Mouse (Mus musculus) myocyte (in vitro differentiated cells): Measurements from ENCODE around the gene Bcl2. TPM values are rescaled to one million over a fixed set of nuclear protein-coding genes. Genes with fewer than 3 reads are reported as not detected.

ENCODE experiments used
- H3K27me3 ChIP-seq: one replicate; pipeline ENCODE4 v1.6.1; 2011; ENCODE audit not compliant: control insufficient read depth, insufficient read depth, insufficient read length
- H3K36me3 ChIP-seq: one replicate; pipeline ENCODE4 v1.6.1; 2011; ENCODE audit not compliant: control insufficient read depth, insufficient read depth
- H3K4me2 ChIP-seq: one replicate; pipeline ENCODE4 v1.6.1; 2011; ENCODE audit warnings: low read depth, control low read depth
- H3K4me3 ChIP-seq: one replicate; pipeline ENCODE4 v1.5.1; 2011; ENCODE audit warnings: mild to moderate bottlenecking, control low read depth, moderate library complexity
- H3K79me2 ChIP-seq: one replicate; pipeline ENCODE4 v1.6.1; 2011; ENCODE audit not compliant: control insufficient read depth, insufficient read depth
- H3ac ChIP-seq: one replicate; pipeline ENCODE4 v1.6.1; 2011; ENCODE audit not compliant: control insufficient read depth, insufficient read length
- CEBPB ChIP-seq: IDR thresholded peaks from 2 replicates; pipeline ENCODE4 v1.6.1; 2011; ENCODE audit warnings: mild to moderate bottlenecking, moderate library complexity; ENCODE audit not compliant: poor library complexity, insufficient read depth, severe bottlenecking
- E2F4 ChIP-seq: IDR thresholded peaks from one replicate; pipeline ENCODE4 v1.6.1; 2011; ENCODE audit warnings: mild to moderate bottlenecking, control low read depth, moderate library complexity; ENCODE audit not compliant: insufficient read depth
- MAX ChIP-seq: IDR thresholded peaks from one replicate; pipeline ENCODE4 v1.6.1; 2011; ENCODE audit warnings: low read depth, mild to moderate bottlenecking, control low read depth
- MYOD1 ChIP-seq, 3 experiments: IDR thresholded peaks; one replicate each; pipeline ENCODE4 v1.6.1; 2011; ENCODE audit warnings: control low read depth in 2 of 3, low read depth in 2 of 3, mild to moderate bottlenecking in 2 of 3, moderate library complexity in 1 of 3; ENCODE audit not compliant: insufficient read length in 2 of 3, control insufficient read depth in 1 of 3
- MYOG ChIP-seq, 3 experiments: IDR thresholded peaks; one replicate each; pipeline ENCODE4 v1.6.1; 2011; ENCODE audit warnings: control low read depth in 2 of 3, low read depth in 2 of 3, mild to moderate bottlenecking in 2 of 3; ENCODE audit not compliant: insufficient read length in 2 of 3, control insufficient read depth in 1 of 3, insufficient read depth in 1 of 3
- POLR2A ChIP-seq: IDR thresholded peaks from one replicate; pipeline ENCODE4 v1.6.1; 2011; ENCODE audit warnings: low read depth, mild to moderate bottlenecking, control low read depth, moderate library complexity; ENCODE audit not compliant: insufficient read length
- POLR2AphosphoS2 ChIP-seq: IDR thresholded peaks from one replicate; pipeline ENCODE4 v1.6.1; 2011; ENCODE audit warnings: low read depth, control low read depth; ENCODE audit not compliant: insufficient read length
- REST ChIP-seq: IDR thresholded peaks from one replicate; pipeline ENCODE4 v1.6.1; 2011; ENCODE audit warnings: mild to moderate bottlenecking, control low read depth, moderate library complexity; ENCODE audit not compliant: insufficient read depth, insufficient read length
- SRF ChIP-seq: IDR thresholded peaks from one replicate; pipeline ENCODE4 v1.6.1; 2011; ENCODE audit warnings: low read depth; ENCODE audit not compliant: control insufficient read depth, insufficient read length
- TCF12 ChIP-seq: IDR thresholded peaks from one replicate; pipeline ENCODE4 v1.6.1; 2011; ENCODE audit warnings: mild to moderate bottlenecking, control low read depth; ENCODE audit not compliant: poor library complexity, insufficient read depth, severe bottlenecking
- TCF3 ChIP-seq: IDR thresholded peaks from one replicate; pipeline ENCODE4 v1.6.1; 2011; ENCODE audit warnings: low read depth, control low read depth; ENCODE audit not compliant: insufficient read length
- USF1 ChIP-seq: IDR thresholded peaks from one replicate; pipeline ENCODE4 v1.6.1; 2011; ENCODE audit warnings: low read depth, mild to moderate bottlenecking, control low read depth, moderate library complexity
- polyA plus RNA-seq: library from polyadenylated mRNA; unstranded; fragments of >200 nt; fragmentation: generic; extraction: Trizol; gene quantifications from one replicate; pipeline ENCODE4 v1.2.1, GENCODE M21; 2012; ENCODE audit warnings: missing spikeins

Bcl2 gene
- polyA plus RNA-seq, 1 experiment, result 1.9 TPM

- Histone ChIP-seq H3K4me2 (no peak overlapping the region), H3K79me2 (no peaks in the 10 kb centered on the region), H3K4me3 (no peak overlapping the region), H3ac (no peak overlapping the region), H3K36me3 (peaks cover 10% of the 10 kb centered on the region), H3K27me3 (no peaks in the 10 kb centered on the region)
- TF ChIP-seq SRF (no peak), POLR2A (no peak), TCF3 (no peak), CEBPB (no peak), MAX (no peak), TCF12 (no peak), POLR2AphosphoS2 (no peak), REST (no peak), MYOD1 (IDR thresholded peaks at IDR 0.05; ENCODE audit: control insufficient read depth in 1 of 3, insufficient read length in 2 of 3, low read depth in 2 of 3) (no peak), MYOG (IDR thresholded peaks at IDR 0.05; ENCODE audit: control insufficient read depth in 1 of 3, insufficient read depth in 1 of 3, insufficient read length in 2 of 3, low read depth in 2 of 3) (no peak), E2F4 (no peak)
These were observed 28.9 kb upstream of the Bcl2 start for GRCm38 (mm10) chr1:106742980-106743379.

GRCm38 (mm10) chr1:106740735-106741134 is 26.7 kb upstream of the Bcl2 start:
- Histone ChIP-seq H3K4me3 (no peak overlapping the region), H3K79me2 (no peaks in the 10 kb centered on the region), H3K27me3 (no peaks in the 10 kb centered on the region), H3K36me3 (peaks cover 5% of the 10 kb centered on the region), H3ac (no peak overlapping the region), H3K4me2 (no peak overlapping the region)
- TF ChIP-seq CEBPB (no peak), MYOD1 (IDR thresholded peaks at IDR 0.05; ENCODE audit: control insufficient read depth in 1 of 3, insufficient read length in 2 of 3, low read depth in 2 of 3) (no peak), POLR2A (no peak), E2F4 (no peak), POLR2AphosphoS2 (no peak), TCF12 (no peak), SRF (no peak), MYOG (IDR thresholded peaks at IDR 0.05; ENCODE audit: control insufficient read depth in 1 of 3, insufficient read depth in 1 of 3, insufficient read length in 2 of 3, low read depth in 2 of 3) (no peak), MAX (no peak), USF1 (no peak), TCF3 (no peak), REST (no peak)

- TF ChIP-seq E2F4 (no peak), MAX (no peak), CEBPB (no peak), POLR2A (no peak), USF1 (no peak), MYOG (IDR thresholded peaks at IDR 0.05; ENCODE audit: control insufficient read depth in 1 of 3, insufficient read depth in 1 of 3, insufficient read length in 2 of 3, low read depth in 2 of 3) (no peak), POLR2AphosphoS2 (no peak), TCF12 (no peak), TCF3 (no peak), REST (no peak), MYOD1 (IDR thresholded peaks at IDR 0.05; ENCODE audit: control insufficient read depth in 1 of 3, insufficient read length in 2 of 3, low read depth in 2 of 3) (no peak)
- no peak overlapping the region for H3ac ChIP-seq
- peaks cover 5% of the 10 kb centered on the region for H3K36me3 ChIP-seq
- H3K4me3 ChIP-seq, result no peak overlapping the region
- H3K27me3 ChIP-seq, result no peaks in the 10 kb centered on the region
- H3K4me2 ChIP-seq, result no peak overlapping the region
- no peaks in the 10 kb centered on the region for H3K79me2 ChIP-seq
These were observed 25.7 kb upstream of the Bcl2 start for GRCm38 (mm10) chr1:106739810-106740209.

- Histone ChIP-seq H3K4me3 (no peak overlapping the region), H3K36me3 (peaks cover 8% of the 10 kb centered on the region), H3K27me3 (no peaks in the 10 kb centered on the region), H3K4me2 (no peak overlapping the region), H3K79me2 (no peaks in the 10 kb centered on the region), H3ac (no peak overlapping the region)
- TF ChIP-seq MYOG (IDR thresholded peaks at IDR 0.05; ENCODE audit: control insufficient read depth in 1 of 3, insufficient read depth in 1 of 3, insufficient read length in 2 of 3, low read depth in 2 of 3), result no peak
- no peak for TF ChIP-seq POLR2AphosphoS2
- no peak for TF ChIP-seq CEBPB
- TF ChIP-seq USF1, result no peak
- no peak for TF ChIP-seq MYOD1 (IDR thresholded peaks at IDR 0.05; ENCODE audit: control insufficient read depth in 1 of 3, insufficient read length in 2 of 3, low read depth in 2 of 3)
- TF ChIP-seq SRF, result no peak
- TF ChIP-seq TCF12, result no peak
- no peak for TF ChIP-seq REST
These were observed 24.0 kb upstream of the Bcl2 start for GRCm38 (mm10) chr1:106738092-106738491.
